Mouse (Mus musculus): ENCODE measurements around the gene Dab1.
A peak's percentile ranks its signal among the peaks of the same experiment; 100 is the strongest.

The Dab1 gene

DNA sequence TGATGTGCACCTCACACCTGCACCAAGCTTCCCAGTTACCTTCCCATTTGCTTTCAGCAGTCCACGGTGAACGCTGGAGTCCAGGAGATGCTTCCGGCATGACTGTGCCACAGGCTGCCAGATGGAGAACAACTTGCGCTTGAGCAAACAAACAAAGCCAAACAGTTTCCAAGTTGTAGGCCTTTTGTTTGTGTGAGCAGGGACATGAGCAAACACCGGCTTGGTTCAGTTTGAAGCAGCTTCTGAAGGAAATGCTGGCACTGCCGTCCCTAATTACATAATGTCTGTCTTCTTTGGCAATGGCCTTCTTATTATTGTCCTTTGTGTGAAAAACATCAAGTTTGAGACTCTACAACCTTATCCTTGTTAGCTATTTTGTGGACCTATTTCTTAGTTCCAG lies 664.7 kb downstream of the Dab1 start:
- peak in 1 of 2 experiments; percentile 5 for DNase-seq

DNA sequence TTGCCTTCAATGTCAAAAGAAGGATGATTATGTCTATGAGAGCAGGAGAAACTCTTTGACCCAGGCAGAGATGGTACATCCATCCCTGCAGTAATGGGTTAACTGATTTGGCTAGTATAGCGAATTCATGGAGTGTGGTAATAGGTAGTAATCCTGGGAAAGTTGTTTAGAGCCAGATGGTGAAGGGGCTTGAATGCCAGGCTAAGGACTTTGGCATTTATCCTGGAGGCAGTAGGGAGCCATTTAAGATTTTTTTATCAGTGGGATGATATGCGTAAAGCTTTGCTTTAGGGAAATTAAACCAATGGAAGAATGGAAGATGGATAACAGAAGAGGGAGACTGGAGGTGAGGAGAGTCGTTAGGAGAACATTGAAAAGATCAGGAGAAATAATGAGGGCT lies 669.2 kb downstream of the Dab1 start:
- peak; percentile 27 to 54 for DNase-seq

DNA sequence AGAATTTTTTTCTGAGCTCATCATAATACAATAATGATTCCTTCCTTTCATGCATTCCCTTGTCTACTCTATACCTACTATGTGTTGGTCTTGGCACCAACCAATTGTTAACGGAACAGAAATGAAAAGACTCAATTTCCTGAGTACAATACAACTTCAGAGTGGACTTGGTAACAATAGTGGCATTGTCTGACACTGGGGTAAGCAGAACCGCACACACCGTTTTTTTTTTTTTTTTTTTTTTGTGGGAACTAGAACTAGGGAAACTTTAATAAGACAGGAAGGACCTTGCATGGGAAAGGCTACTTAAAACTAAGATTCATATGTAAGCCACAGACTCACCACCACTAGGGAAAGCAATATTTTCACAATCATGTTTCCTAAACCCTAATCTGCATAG lies 682.6 kb downstream of the Dab1 start:
- DNase-seq, result no peak

DNA sequence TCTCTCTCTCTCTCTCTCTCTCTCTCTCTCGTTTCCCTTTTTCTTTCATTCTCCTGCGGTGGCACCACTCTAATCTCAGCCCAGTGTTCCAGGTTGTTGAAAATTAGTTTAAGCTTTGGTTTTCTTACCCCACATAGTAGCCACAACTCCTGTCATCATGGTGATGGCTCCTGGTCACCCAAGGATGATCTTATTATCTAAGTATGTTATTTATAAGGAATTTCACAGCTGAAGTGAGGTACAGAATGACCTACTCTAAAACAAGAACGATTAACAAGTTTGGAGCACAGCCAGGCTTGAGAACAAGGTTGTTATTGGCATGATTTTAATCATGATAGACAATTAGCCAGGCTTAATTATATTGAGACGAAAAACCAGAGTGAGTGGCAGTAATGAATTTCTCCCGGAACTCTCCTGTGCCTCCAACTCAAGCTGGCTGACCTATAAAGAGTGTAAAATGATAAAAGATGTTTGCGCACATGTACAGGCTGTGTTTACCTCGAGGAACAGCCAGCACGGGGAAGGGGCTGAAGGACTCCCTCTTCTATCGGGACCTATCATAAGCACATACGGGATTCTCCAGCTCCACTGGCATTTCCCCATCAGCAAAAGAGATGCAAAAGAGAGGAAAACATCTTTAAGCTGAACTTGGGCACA lies 684.0 kb downstream of the Dab1 start:
- peak in 1 of 2 experiments; percentile 15 for DNase-seq

DNA sequence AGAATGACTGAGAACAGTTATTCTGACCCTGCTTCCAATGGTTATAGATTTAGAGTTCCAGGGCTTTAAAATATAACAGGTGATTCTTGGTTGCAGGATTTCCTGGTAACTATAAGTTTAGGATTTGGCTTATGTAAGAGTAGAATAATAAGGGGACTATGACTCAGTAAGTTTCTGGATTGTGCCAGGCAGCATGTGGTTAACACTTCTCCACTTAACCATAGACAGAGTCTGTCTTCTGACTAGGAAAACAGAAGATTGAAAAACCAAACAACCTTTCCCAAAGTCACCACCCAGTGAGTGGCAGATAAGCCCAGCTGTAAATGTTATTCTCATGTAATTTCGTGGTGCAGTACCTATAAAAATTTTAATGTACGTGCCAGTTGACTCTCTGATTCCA lies 688.6 kb downstream of the Dab1 start:
- no peak for DNase-seq

DNA sequence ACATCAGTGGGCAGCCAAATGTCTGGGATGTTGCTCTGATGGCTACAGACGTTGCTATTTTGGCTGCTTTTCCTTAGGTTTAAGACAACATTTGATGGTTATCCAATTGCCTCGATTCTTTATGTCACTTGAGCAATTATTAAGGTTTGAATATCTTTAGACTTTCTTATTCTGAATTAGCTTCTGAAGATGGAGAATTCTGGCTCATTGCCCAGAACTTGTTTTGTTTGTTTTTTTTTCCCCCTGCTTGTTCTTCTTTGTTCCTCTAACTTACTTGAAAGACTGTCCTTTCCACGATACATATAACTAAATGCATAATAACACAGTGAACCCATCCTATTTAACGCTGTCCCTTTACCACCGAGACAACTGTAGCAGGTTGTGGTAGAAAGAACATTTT lies 707.1 kb downstream of the Dab1 start:
- DNase-seq, result no peak

DNA sequence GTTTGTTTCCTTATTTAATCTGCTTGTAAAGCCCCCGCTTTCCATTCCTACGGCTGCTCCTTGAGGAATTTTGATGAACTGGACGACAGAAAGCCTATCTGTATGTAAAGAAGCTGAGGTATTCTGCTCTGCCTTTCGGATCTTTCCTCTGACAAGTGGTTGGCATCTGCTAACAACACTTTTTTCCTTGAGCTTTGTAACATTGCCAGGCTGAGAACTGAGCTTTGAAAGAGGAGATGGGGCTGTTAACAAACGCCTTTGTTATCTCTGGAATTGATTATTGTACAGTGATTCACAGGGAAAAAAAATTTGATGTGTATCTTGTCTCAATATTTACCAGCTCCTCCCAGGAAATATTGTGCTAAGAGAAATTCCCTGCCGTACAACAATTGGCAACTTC lies 712.7 kb downstream of the Dab1 start:
- DNase-seq, result no peak

DNA sequence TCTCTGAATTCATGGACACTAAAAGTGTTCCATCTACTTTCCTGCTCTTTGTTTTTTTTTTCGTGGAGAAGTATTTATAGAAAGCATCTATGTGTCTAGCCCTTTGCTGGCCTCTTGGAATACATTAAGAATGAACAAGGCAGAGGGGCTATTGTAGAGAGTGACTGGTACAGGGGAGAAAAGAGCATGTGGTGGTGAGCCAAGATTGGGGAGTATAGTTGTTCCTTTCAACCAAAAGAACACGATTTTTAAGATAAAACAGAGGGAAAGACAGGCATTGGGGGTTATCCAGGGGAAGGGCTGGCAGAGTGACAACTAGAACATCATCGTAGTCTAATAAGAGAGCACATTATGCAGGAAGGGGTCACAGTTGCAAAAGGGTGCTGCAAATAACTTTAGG lies 713.2 kb downstream of the Dab1 start:
- no peak for DNase-seq

DNA sequence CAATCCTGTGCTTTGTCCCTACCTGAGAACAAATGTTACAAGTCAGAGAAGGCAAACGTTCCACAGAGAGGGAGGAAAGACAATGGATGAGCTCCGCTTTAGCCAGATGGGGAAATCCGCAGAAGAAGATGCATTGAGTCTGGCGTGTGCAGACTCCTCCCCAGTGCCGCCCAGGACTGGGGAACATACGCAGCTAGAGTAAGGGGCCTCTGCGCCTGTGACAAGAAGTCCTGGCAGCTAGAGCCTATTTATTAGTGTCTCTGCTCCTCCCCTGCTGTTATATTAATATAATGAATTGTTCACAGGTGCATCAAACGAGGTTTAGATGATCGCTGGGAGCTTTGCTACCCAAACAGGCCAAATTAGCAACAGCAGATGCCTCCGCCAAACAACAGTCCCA lies 718.1 kb downstream of the Dab1 start:
- DNase-seq, result no peak

DNA sequence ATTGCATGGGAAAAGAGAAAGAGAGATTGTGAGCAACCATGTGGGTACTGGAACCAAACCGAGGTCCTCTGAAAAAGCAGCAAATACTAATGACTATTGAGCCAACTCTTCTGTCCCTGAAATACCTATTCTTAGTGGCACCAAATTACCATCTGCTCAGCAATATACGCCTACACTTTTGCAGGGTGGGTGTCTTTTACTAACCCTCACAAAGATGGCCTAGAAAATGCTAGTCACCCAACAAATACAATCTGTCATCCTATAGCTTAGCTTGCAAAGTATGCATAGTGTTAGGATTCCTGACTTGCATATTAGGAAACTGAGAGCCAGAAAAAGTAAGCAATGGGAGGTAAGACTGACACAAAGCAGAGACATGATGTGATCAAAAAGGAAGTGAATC lies 719.2 kb downstream of the Dab1 start:
- no peak for DNase-seq

DNA sequence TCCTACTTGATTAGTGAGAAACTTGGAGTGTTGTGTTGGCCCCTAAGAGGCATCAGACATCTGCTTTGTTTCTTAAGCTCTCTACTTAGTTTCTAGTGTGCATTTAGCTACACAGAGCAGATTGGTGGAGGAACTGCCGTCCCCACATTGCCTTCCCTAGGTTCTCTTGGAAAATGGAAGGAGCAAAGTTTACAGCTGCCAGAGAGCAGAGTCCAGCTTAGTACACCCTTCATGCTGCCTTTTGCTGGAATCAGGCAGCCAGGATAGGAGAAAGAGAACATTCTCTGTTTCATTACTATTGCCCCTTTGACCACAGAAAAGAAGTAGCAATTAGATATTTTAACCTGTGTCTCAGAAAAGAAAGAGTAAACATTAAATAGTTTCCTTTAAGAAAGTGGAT lies 742.2 kb downstream of the Dab1 start:
- DNase-seq, result no peak

DNA sequence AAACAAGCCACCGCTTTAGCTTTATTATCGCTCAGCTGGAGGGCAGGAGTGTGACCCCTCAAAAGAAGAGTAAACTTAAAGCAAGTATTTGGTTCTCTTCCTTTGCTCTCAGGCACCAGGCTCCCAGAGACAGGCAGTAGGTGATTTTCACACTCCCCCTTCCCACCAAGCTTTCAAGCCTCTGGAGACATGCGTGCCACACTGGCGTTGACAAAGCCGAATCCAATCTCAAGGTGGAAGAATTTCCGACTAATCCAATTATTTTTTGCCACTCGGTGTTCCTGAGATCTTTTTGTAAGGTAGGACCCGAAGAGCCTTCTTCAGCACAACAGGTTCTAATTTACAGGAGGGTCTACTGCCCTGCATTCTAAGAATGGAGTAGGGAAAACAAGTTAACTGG lies 747.3 kb downstream of the Dab1 start:
- no peak for DNase-seq

DNA sequence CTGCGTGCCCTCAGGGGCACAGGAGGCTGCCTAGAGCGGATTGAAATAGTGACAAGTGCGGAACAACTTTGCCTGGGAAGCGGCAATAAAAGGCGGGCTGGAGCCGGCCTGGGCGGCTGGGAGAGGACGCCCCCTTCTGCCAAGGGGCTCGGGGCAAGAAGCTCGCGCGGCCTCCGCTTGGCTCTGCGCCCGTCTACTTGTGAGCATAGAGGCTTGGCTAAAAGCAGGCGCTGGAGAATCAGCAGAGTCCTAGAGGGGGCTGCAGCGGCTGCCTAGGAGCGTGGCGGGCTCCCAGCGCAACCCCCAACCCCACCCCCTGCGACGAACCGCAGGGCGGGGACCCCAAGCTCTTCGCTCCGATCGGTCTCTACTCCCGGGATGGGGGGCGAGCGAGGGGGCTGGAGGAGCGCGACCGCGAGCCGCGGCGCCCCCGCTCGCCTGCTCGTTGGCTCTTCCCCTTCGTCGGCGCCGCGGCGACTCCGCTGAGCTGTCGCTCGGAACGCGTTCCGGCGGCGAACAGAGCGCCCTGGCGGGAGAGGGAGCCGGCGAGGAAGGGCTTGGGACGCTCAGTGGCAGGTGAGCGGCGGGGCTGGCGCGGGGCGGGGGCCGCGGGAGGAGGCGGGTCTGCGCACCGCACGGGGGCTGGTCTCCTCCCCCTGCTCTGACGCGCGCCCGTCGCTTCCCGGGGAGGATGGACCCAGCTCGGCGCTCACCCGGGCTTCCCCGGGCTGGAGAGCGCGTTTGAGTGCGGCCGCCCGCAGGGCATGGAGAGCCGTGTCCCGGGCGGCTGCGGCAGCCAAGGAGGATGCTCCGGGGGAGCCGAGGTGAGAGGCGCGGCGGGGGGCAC lies 748.0 kb downstream of the Dab1 start:
- DNase-seq, result peak; percentile 85 to 88

DNA sequence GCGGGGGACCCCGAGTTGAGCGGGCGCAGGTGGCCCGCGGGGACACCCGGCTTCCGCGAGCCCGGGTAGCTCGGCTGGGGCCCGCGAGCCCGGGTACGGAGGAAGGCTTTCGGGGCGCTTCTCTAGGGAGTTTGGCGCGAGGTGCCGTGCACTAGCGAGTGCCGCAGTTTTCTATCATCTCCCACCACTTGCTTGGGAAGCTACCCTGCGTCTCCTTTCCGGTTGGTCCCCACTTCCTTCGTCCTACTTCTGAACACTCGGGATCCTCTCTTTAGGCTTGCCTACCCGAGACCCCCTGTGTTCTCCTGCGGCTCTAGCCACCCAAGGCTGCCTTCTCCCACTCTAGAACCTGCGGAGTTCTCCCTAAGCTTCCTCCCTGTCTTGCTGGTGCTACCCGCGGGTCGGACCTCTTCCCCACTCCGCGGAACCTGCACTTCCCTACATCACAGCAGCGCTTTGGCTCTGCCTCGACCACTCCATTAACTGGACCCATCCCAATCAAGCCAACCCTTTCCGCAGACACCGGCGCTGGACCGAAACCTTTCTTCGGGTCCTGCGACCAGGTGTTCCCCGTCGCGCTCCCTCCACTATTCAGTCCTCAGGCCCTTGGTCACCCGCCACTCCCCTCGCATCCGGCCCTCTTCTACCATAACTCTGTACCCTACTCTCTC lies 748.7 kb downstream of the Dab1 start:
- peak; percentile 55 to 64 for DNase-seq

DNA sequence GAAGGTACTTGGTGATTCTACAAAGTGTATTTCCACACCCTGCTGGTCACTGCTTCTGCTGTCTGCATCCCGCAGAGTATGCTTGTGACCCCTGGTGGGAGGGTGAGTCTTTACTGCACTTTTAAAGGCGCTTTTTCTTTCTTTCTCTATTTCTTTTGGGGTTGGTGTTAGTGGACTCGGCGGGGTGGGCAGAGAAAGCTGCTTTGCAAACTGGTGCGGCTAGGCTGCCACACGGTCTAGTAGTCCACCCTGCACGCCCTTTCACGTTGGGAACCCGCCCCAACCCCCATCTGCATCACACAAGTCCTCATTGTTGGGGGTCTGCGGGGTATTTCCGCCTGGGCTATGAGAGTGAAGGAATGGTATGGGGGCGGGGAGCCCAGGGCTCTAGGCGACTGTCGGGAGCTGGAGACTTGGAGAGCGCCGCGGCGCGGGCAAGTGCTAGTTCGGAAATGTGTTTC lies 749.4 kb downstream of the Dab1 start:
- DNase-seq, result peak; percentile 81 to 82

DNA sequence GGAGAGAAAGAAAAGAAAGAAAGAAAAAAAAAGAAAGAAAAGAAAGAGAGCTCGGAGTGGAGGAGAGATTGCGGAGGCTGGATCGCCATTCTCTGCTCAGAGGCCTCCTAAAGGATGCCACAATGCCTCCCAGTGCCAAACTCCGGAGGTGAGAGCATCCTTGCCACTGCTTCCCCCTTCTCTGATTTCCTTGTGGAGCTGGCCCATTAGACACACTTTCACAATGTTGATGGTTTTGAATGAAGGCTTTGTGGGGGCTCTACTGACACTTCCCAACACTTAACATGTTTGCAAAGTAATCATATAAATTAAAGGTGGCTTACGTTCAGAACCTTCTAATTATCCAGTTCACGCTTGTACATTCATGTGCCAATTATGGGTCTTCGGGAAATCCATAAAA lies 749.9 kb downstream of the Dab1 start:
- DNase-seq, result no peak

DNA sequence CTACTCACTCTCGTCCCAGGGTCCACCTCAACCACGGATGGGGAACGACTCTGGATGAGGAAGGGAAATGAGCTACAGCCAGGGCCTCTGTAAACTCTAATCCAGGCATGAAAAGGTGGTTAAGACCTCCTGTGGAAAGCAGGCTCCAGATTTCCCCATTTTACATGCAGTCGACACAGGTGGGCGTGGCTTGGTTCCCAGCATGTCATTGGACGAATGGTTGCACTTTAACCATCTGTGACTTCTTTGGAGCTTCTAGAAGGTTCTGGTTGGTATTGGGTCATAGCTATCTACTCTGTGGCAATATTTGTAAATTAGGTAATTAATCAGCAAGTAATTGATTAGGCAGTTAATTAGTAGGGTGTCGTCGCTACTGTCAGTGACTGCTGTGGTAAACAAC lies 752.0 kb downstream of the Dab1 start:
- peak in 1 of 2 experiments; percentile 17 for DNase-seq

DNA sequence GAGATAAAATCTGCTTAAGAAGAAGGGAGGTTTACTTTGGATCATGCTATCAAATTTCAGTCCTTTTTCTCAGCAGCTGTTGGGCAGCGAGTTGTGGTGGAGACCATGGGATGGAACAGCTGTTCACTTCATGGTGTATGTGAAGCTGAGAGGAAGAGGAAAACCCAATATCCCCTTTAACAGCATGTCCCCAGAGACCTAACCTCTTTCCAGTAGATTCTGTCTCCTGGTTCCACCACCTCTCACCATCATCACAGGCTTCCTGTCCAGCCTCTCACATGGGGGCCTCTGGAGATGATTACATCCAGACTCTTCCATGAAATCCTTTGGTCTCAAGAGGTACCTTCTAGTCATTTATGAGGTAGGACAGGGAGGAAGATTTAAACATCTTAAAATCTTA lies 755.0 kb downstream of the Dab1 start:
- DNase-seq, result no peak

DNA sequence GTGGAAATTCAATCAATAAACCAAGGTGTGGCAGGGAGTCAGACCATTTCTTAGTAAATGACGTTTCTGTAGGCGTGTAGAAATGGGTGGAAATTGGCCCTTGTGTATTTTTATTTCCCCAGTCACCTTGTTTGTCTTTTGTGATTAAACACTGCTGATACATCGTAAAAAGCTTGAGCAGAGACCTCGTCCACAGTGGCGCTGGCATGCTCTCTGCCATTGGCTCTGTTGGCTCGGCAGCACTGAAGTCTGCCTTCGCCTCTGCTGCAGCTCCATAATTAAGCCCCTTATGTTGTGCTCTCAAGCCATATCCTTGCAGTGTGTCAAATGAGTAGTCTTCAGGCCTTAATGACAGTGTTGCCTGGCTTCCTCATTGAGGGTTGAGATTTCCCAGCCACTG lies 765.5 kb downstream of the Dab1 start:
- peak; percentile 48 to 55 for DNase-seq

DNA sequence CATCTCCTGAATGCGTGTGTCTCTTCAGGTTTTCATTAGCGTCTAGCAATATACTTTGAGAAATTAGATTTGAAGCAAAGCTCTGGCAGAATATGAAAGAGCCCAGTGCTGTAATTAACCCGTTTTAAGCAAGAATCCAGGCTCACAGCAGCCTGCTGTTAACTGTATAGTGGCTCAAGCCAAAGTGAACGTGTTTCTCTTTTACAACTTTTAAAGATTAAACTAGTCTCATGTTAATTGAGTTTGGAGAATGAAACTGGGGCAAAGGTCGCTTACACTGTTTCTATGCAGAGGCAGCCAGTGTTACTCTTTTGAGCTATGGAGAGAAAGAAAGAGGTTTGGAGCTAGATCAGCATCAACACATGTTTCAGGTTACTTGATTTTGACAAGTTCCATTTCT lies 766.1 kb downstream of the Dab1 start:
- no peak for DNase-seq

DNA sequence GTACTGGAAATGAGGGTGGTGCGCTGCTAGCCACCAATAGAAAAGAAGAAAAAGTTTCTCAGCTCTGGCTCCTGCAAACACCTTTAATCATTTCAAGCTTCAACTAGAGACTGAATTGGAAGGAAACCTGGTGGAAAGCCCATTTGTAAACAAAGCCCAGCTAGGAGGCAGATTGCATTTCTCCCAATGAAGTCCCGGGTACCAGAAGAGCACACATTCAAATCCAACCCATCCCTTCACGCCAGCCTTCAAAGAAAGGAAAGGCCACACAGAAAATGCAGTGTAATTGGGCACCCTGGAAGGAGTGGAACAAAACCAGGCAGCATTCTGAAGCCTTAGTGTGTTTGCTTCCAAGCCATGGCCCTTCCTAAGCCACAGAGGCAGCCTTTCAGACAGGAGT lies 776.4 kb downstream of the Dab1 start:
- no peak for DNase-seq

DNA sequence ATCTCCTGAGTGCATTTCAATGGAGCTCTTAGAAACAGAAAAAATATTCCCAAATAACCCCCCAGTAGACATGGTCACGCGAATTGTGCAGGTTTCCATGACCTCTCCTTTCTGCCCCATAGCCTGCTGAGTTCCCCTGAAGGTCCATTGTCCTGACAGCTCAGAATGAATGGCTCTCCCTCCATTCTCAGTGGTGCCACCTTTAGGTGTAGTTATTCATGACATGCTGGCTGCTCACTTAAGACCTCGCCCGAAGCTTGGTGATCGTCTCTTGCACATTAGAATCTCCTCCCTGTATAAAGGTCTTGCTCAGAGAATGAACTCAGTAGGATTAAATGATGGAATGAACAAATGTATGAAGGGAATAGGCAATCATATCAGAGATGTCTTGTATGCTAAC lies 776.9 kb downstream of the Dab1 start:
- peak in 1 of 2 experiments; percentile 26 for DNase-seq

DNA sequence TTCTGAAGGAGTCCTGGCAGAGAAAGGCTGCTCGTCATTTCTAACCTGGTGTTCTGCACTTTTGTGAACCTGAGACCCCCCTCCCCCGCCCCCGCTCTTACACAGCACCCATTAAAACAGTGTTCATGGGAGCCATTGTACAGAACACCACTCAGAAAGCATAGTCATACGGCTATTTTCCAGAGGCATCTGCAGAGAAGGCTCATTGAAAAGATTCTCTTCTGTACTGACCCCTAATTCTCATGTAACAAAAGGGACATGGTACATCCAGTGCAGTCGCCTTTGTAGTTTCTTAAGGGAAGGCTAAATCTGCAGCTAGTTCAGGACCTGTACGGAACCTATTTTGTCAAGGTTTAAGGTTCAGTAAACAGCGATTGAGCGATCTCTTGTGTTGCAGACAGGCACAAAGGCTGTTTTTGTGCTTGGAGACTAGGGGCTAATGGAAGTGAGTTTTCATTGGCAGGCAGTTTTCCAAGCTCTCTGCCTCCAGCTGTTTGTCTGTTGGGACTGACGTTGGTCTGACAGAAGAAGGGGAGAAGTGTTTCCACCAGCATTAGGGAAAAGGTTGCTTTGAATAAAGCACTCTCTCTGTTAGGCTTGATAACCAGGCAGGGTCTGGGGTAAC lies 780.1 kb downstream of the Dab1 start:
- DNase-seq, result no peak
